Mouse (Mus musculus) forebrain, postnatal 0 days (tissue): ENCODE measurements at regions not wholly inside any gene's neighbourhood (a gene's known extent, or its start where the extent isn't known, plus 50 kb on each side); places are given as distances from the start of the nearest gene placed in this dataset.

Source experiments
- ATAC-seq: fragments of 200-750 bp; cut with Nextera tagmentation; 2 replicates; pipeline ENCODE4 v1.8.0; 2017; ENCODE audit warnings: mild to moderate bottlenecking, moderate library complexity
- DNase-seq: peaks from one replicate; pipeline ENCODE4 v3.0.0-alpha.2; 2015
- H3K27ac ChIP-seq: fragments of 300-500 bp; sonication (generic); 2 replicates; pipeline ENCODE4 v1.5.1; 2014; ENCODE audit warnings: low read depth, mild to moderate bottlenecking, antibody characterized with exemption, low read length, moderate library complexity, mixed read lengths
- H3K27me3 ChIP-seq: fragments of 300-500 bp; sonication (generic); 2 replicates; pipeline ENCODE4 v1.6.1; 2014; ENCODE audit warnings: mild to moderate bottlenecking, low read length, mixed read lengths; ENCODE audit not compliant: insufficient read depth
- H3K36me3 ChIP-seq: fragments of 300-500 bp; sonication (generic); 2 replicates; pipeline ENCODE4 v1.6.1; 2014; ENCODE audit warnings: mild to moderate bottlenecking, moderate library complexity; ENCODE audit not compliant: insufficient read depth
- H3K4me1 ChIP-seq: fragments of 300-500 bp; sonication (generic); 2 replicates; pipeline ENCODE4 v1.6.1; 2014; ENCODE audit warnings: antibody characterized with exemption; ENCODE audit not compliant: insufficient read depth
- H3K4me2 ChIP-seq: fragments of 300-500 bp; sonication (generic); 2 replicates; pipeline ENCODE4 v1.6.1; 2014; ENCODE audit warnings: low read depth, mild to moderate bottlenecking, moderate library complexity
- H3K4me3 ChIP-seq: fragments of 300-500 bp; sonication (generic); 2 replicates; pipeline ENCODE4 v1.5.1; 2014; ENCODE audit warnings: low read depth, low read length, mixed read lengths
- H3K9ac ChIP-seq: fragments of 300-500 bp; sonication (generic); 2 replicates; pipeline ENCODE4 v1.6.1; 2014; ENCODE audit warnings: mild to moderate bottlenecking
- H3K9me3 ChIP-seq: fragments of 300-500 bp; sonication (generic); 2 replicates; pipeline ENCODE4 v1.6.1; 2016; ENCODE audit warnings: low read length
- CTCF ChIP-seq: sonication (generic); IDR thresholded peaks from 2 replicates; pipeline ENCODE4 v1.5.1; 2016; ENCODE audit warnings: antibody characterized with exemption, control low read depth, low read depth
- whole genome bisulfite sequencing: fragments of 180-500 bp; shearing (Covaris S2); extraction: QIAGEN DNeasy Blood & Tissue Kit; methylation state at CpG from one replicate; pipeline ENCODE4 v1.1.7; 2014; 5-methylcytosine and 5-hydroxymethylcytosine counted together

DNA sequence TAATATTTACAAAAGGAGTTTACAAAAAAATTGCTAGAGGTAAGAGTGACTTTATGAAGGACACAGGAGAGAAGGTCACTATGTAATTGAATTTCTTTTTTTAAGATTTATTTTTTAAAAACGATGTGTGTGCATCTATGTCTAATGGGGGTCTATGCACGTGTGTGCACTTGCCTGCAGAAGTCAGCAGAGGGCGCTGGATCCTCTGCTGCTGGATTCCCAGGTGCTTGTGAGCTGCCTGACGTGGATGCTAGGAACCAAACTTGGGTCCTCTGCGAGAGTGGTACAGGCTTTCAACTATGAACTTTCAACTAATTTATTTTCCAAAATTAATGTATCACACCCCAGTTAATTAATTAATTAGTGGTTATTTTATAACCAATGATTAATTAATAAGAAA lies 85.0 kb downstream of the Glrx3 start:
- DNase-seq = no peak
- 85% methylated on average over 5 of the region's 5 CpGs for WGBS
- ATAC-seq = no peak

DNA sequence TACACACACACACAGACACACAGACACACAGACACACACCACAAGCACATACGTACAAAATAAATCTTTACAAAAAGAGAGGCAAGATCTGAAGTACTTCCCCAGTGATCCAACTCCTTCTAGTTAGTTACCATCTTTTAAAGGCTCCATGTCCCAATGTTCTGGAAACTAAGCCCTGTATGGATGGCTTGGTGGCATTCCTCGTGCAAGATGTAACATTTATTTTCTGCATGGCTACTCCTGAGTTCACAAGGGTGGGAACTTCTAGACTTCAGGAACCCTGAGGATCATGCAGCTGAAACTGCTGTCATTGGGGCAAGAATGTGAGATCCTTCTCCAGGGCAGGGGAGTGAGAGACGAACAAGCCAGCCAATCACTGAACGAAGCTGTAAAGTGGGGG lies 96.1 kb downstream of the Glrx3 start:
- no peak overlapping the region for H3K4me3 ChIP-seq
- whole genome bisulfite sequencing = 81% methylated on average over 4 of the region's 4 CpGs
- no peaks in the 10 kb centered on the region for H3K27me3 ChIP-seq
- no peaks in the 10 kb centered on the region for H3K4me1 ChIP-seq
- TF ChIP-seq CTCF = no peak
- no peaks in the 10 kb centered on the region for H3K9me3 ChIP-seq
- H3K27ac ChIP-seq = no peak overlapping the region
- no peak overlapping the region for H3K9ac ChIP-seq
- no peaks in the 10 kb centered on the region for H3K36me3 ChIP-seq
- H3K4me2 ChIP-seq = no peak overlapping the region
- DNase-seq (no peak), ATAC-seq (no peak)

More for the DNA sequence above, 85.0 kb downstream of the Glrx3 start:
- Histone ChIP-seq H3K9me3 (no peaks in the 10 kb centered on the region), H3K4me1 (no peaks in the 10 kb centered on the region), H3K27me3 (no peaks in the 10 kb centered on the region), H3K4me3 (no peak overlapping the region), H3K27ac (no peak overlapping the region), H3K9ac (no peak overlapping the region), H3K36me3 (no peaks in the 10 kb centered on the region), H3K4me2 (no peak overlapping the region)
- TF ChIP-seq CTCF = no peak; the same call in 1 of the 2 replicates

DNA sequence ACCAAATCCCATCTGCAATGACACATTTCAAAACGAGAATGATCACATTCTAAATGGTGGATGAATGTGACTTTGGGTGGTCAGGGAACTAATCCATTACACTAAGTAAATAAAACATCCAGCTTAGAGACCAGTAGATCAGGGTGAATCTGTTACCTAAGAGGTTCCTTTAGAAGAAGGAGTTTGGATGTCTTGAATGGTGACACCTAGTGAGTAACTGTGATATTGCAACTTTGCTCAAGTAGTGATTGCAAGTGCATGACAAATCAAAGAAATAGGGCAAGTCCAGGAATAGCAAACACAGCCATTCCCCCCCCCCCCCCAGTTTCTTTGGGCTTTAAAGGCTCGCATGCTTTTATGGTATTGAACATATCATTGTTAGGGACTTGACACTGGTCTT lies 112.6 kb downstream of the Glrx3 start:
- DNase-seq = peak; percentile 60
- no peak for ATAC-seq
- 40% methylated on average over 2 of the region's 2 CpGs for WGBS

DNA sequence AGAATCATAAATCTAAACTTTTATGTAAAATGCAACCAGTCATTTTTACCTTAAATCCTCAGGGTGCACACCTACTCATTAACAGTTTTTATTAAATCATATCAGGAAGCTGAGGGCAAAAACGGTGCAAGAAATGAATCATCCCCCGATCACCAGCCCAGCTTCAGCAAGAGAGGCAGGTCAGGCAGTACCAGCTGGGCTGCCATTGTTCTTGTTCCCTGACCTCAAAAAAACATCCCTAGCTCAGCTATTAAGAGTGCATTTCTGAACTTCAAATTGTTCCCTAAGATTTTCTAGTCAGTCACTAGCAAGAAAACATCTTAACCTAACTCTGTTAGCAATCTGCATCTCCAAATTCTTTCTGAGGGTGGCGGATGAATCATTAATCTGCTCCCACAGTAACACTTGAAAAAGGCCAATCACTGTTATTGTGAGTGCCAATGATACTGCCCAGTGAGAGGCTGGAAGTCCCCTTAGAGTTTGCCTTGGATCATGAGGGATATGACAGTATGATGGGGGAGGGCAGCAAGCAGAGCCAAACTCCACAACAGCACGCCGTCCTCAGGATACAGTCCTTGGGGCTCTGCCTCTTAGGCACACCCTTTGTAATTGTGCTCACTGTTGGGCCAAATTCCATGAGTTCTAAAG lies 115.3 kb downstream of the Glrx3 start:
- Histone ChIP-seq H3K27ac (no peak overlapping the region), H3K9ac (no peak overlapping the region), H3K4me2 (no peak overlapping the region), H3K36me3 (no peaks in the 10 kb centered on the region), H3K4me1 (no peaks in the 10 kb centered on the region; the same call in 1 of the 2 replicates), H3K9me3 (no peaks in the 10 kb centered on the region), H3K27me3 (no peaks in the 10 kb centered on the region), H3K4me3 (no peak overlapping the region)
- 43% methylated on average over 5 of the region's 5 CpGs for WGBS
- no peak for TF ChIP-seq CTCF
- DNase-seq = no peak
- ATAC-seq = no peak

More for the DNA sequence above, 112.6 kb downstream of the Glrx3 start:
- Histone ChIP-seq H3K36me3 (no peaks in the 10 kb centered on the region), H3K4me2 (no peak overlapping the region), H3K4me3 (no peak overlapping the region), H3K9me3 (no peaks in the 10 kb centered on the region), H3K27ac (no peak overlapping the region), H3K4me1 (no peaks in the 10 kb centered on the region; the same call in 1 of the 2 replicates), H3K9ac (no peak overlapping the region), H3K27me3 (no peaks in the 10 kb centered on the region)
- TF ChIP-seq CTCF = peak; percentile 69

DNA sequence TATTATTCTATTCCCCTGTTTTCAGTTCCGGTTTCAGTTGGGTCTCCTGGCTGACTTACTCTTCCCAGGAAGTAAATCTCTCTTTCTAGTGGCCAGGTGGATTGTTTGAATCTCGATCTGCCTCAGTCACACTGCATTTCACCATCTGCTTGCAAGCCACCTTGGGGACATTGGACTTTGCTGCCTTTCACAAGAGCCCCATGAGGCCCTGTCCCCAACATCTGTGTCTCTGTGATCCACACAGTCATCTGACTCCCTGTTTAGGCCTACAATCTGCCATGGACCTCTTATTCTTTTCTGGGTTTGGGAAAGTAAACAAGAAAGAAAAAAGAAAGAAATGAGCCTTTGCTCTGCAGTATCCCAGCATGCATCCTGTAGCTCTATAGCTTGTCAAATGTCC lies 118.1 kb downstream of the Glrx3 start:
- 52% methylated on average over 2 of the region's 2 CpGs for WGBS
- ATAC-seq = no peak
- no peak for TF ChIP-seq CTCF

DNA sequence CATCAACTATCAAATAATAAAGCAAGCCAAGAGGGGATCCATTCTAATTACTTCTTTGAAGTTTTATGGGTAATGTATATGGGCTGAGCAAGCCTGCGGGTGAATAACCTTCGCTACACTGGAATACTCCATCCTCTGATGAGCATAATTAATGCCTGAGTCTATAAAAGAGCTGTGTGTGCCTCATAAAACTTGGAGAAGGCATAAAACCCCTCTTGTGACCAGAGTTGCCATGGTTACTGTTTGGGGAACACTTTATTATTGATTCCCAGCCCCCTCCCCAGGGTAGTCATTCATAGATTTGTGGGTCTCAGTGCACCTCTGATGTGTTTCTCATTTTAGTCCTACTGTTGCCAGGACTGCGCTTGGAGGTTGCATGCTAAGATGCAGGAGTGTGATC lies 120.0 kb downstream of the Glrx3 start:
- Histone ChIP-seq H3K36me3 (no peaks in the 10 kb centered on the region), H3K9ac (no peak overlapping the region), H3K4me3 (no peak overlapping the region), H3K4me1 (no peaks in the 10 kb centered on the region; the same call in 1 of the 2 replicates), H3K4me2 (no peak overlapping the region), H3K9me3 (no peaks in the 10 kb centered on the region), H3K27me3 (no peaks in the 10 kb centered on the region), H3K27ac (no peak overlapping the region)
- whole genome bisulfite sequencing = 71% methylated on average over 3 of the region's 3 CpGs
- ATAC-seq (no peak), DNase-seq (no peak)
- no peak for TF ChIP-seq CTCF

More for the DNA sequence above, 118.1 kb downstream of the Glrx3 start:
- no peaks in the 10 kb centered on the region; the same call in 1 of the 2 replicates for H3K4me1 ChIP-seq
- no peak overlapping the region for H3K9ac ChIP-seq
- no peaks in the 10 kb centered on the region for H3K9me3 ChIP-seq
- no peak overlapping the region for H3K4me3 ChIP-seq
- no peaks in the 10 kb centered on the region for H3K36me3 ChIP-seq
- H3K27me3 ChIP-seq = no peaks in the 10 kb centered on the region
- H3K27ac ChIP-seq = no peak overlapping the region
- DNase-seq = no peak
- H3K4me2 ChIP-seq = no peak overlapping the region

DNA sequence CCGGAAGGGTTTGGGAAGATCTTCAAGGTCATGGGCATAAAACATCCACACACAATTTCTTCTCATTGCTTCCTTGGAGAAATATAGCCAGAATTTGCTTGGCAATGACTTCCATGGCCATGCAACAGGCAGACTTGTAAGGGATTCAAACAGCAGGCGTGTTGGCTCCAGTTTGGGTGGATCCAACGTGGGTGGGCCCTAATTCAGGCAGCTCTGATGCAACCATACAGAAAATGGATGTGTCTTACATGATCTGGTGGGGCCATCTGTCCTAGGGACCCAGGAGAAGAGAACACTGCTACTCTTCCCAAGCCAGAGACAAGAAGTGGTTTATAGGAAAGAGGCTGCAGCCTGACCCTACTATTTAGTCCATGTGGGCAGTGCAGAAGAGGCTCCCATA lies 121.5 kb downstream of the Glrx3 start:
- no peaks in the 10 kb centered on the region for H3K27me3 ChIP-seq
- no peaks in the 10 kb centered on the region for H3K4me1 ChIP-seq
- no peaks in the 10 kb centered on the region for H3K9me3 ChIP-seq
- no peak for TF ChIP-seq CTCF
- ATAC-seq (no peak), DNase-seq (no peak)
- H3K27ac ChIP-seq = no peak overlapping the region
- H3K4me3 ChIP-seq = no peak overlapping the region
- H3K36me3 ChIP-seq = no peaks in the 10 kb centered on the region
- 79% methylated on average over 3 of the region's 3 CpGs for WGBS
- H3K4me2 ChIP-seq = no peak overlapping the region
- H3K9ac ChIP-seq = no peak overlapping the region

DNA sequence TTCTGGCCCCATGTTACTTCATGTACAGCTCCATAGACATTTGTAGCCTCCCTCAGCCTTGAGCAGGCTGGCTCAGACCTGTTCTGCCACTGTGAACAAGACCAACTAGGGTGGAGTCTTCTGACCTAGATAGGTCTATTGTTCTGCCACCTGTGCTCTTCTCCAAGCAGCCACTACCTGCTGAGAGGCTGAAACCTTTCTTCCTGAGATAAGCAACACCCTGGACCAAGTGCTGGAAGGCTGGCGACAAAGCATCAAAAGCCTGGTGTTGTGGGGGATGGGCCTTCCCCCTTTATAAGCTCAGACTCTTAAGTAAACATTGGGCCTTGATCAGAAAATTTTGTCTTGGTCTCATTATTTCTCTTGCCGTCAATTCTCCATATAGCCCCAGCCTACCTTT lies 132.8 kb downstream of the Glrx3 start:
- H3K36me3 ChIP-seq = no peaks in the 10 kb centered on the region

More for the DNA sequence above, 132.8 kb downstream of the Glrx3 start:
- 86% methylated on average over 2 of the region's 2 CpGs for WGBS
- DNase-seq = no peak
- Histone ChIP-seq H3K4me1 (no peaks in the 10 kb centered on the region), H3K4me3 (no peak overlapping the region), H3K27me3 (no peaks in the 10 kb centered on the region), H3K27ac (no peak overlapping the region), H3K9ac (no peak overlapping the region), H3K9me3 (no peaks in the 10 kb centered on the region), H3K4me2 (no peak overlapping the region)
- no peak for ATAC-seq
- no peak for TF ChIP-seq CTCF
